8 mouse cellular contexts compared by ENCODE assay signal in genomic region chr9:48893986-48894385, GRCm38 (mm10). TPM values are rescaled to one million over a fixed set of nuclear protein-coding genes. Genes with fewer than 3 reads are reported as not detected.
DNase-seq lines count a peak whose midpoint lies in the region; ATAC-seq lines count a peak whose summit lies in the region.

No protein-coding gene starts in this region.

- peaks cover 38% of the 10 kb centered on the region for H3K27me3 ChIP-seq in embryonic facial prominence, embryonic 10.5 days (replicated peaks; ENCODE audit: low read depth, poor library complexity, severe bottlenecking)

- H3K27ac ChIP-seq in embryonic facial prominence, embryonic 10.5 days (replicated peaks) = no peak overlapping the region

- peak; percentile 61 to 89 for DNase-seq in heart, adult 18-20 months
- DNase-seq in heart, postnatal 25 days (ENCODE audit: low spot score) = no peak
- DNase-seq in adrenal gland, postnatal 4 days (ENCODE audit: low spot score in 2 of 2) = peak; percentile 24 to 47
- peak; percentile 83 for DNase-seq in embryonic facial prominence, embryonic 10.5 days (ENCODE audit: low spot score)
- peak; percentile 86 to 87 for DNase-seq in layer of hippocampus, postnatal 10 days (ENCODE audit: low spot score in 2 of 2)
- peak; percentile 21 to 47 for DNase-seq in right cerebral cortex, postnatal 36 days (ENCODE audit: low spot score in 2 of 2)

- H3K4me1 ChIP-seq in embryonic facial prominence, embryonic 10.5 days = peaks cover 20% of the 10 kb centered on the region

- H3K9me3 ChIP-seq in embryonic facial prominence, embryonic 10.5 days = no peaks in the 10 kb centered on the region

- no peaks in the 10 kb centered on the region for H3K36me3 ChIP-seq in embryonic facial prominence, embryonic 10.5 days (replicated peaks)

- no peak overlapping the region for H3K4me3 ChIP-seq in embryonic facial prominence, embryonic 10.5 days

- intact Hi-C loops in heart, postnatal 25 days (cut with DNase I) = loop anchor here (1.0 kb wide), 1 partner anchor 248 kb away; no protein-coding TSS in a partner anchor

- peak; percentile 33; the same call in 1 of the 2 replicates for ATAC-seq in granulocyte monocyte progenitor cell, adult 5-6 weeks (replicated peaks; ENCODE audit: poor library complexity, severe bottlenecking)
- ATAC-seq in megakaryocyte, adult 5-6 weeks (ENCODE audit: poor library complexity, severe bottlenecking) = peak; percentile 47; the same call in 1 of the 2 replicates

- 28% methylated on average over 3 of the region's 3 CpGs for WGBS in embryonic facial prominence, embryonic 10.5 days

RNA-seq across cellular contexts. Expression of gene Htr3a, which starts 16.9 kb away (rescaled TPM):
- under 1 TPM in 1 of 2 experiments, not detected in 1; 0.17 TPM for total RNA-seq in heart, adult 18-20 months (2021)
- not detected for total RNA-seq in heart, postnatal 25 days (2021)
- total RNA-seq in adrenal gland, postnatal 4 days (2021) = 1 to 10 TPM; 3.6 to 5.1 TPM
- polyA plus RNA-seq in embryonic facial prominence, embryonic 10.5 days (2016; fragmentation: Nextera tagmentation; extraction: Ambion mirVana) = 1.0 and 4.7 TPM in 2 replicates
- total RNA-seq in granulocyte monocyte progenitor cell, adult 5-6 weeks (2014; fragmentation: Nextera tagmentation) = not detected in 2 replicates
- total RNA-seq in granulocyte monocyte progenitor cell, adult 5-6 weeks (2017) = not detected in 2 replicates
- 1 to 10 TPM; 5.6 to 7.3 TPM for total RNA-seq in layer of hippocampus, postnatal 10 days (2021)
- not detected in 2 replicates for total RNA-seq in megakaryocyte, adult 5-6 weeks (2015)
- not detected in 2 replicates for total RNA-seq in megakaryocyte, adult 5-6 weeks (2017)

RNA-seq across cellular contexts. Expression of gene Zbtb16, which starts 58.0 kb away (rescaled TPM):
- 100 to 1,000 TPM; 122 to 213 TPM for total RNA-seq in heart, adult 18-20 months (2021)
- 100 to 1,000 TPM; 132 to 167 TPM for total RNA-seq in heart, postnatal 25 days (2021)
- total RNA-seq in adrenal gland, postnatal 4 days (2021) = 10 to 100 TPM; 32.4 to 47.4 TPM
- polyA plus RNA-seq in embryonic facial prominence, embryonic 10.5 days (2016; fragmentation: Nextera tagmentation; extraction: Ambion mirVana) = 15.8 and 21.0 TPM in 2 replicates
- total RNA-seq in granulocyte monocyte progenitor cell, adult 5-6 weeks (2014; fragmentation: Nextera tagmentation) = 6.3 and 10.0 TPM in 2 replicates
- 7.0 and 10.1 TPM in 2 replicates for total RNA-seq in granulocyte monocyte progenitor cell, adult 5-6 weeks (2017)
- 10 to 100 TPM; 58.2 to 66.3 TPM for total RNA-seq in layer of hippocampus, postnatal 10 days (2021)
- 1.9 and 3.0 TPM in 2 replicates for total RNA-seq in megakaryocyte, adult 5-6 weeks (2015)
- total RNA-seq in megakaryocyte, adult 5-6 weeks (2017) = 2.2 and 2.7 TPM in 2 replicates
